Mouse (Mus musculus) limb, embryonic 11.5 days (tissue): ENCODE measurements around the gene Mxi1. TPM values are rescaled to one million over a fixed set of nuclear protein-coding genes. Genes with fewer than 3 reads are reported as not detected.
A peak's percentile ranks its signal among the peaks of the same experiment; 100 is the strongest.
"Not testable (repeated sequence)": the region's sequence is repeated elsewhere in the genome, so short reads cannot be mapped to it uniquely, and the experiment has no call there.

Experiments used
- ATAC-seq: fragments of 200-750 bp; cut with Nextera tagmentation; 2 replicates; pipeline ENCODE4 v1.8.0; 2017; ENCODE audit warnings: low read depth; ENCODE audit not compliant: insufficient number of reproducible peaks, low FRiP score, low TSS enrichment
- DNase-seq: peaks from one replicate; pipeline ENCODE4 v3.0.0-alpha.2; 2015; ENCODE audit warnings: low spot score
- H3K27ac ChIP-seq: fragments of 300-500 bp; sonication (generic); replicated peaks from 2 replicates; pipeline ENCODE4 v1.5.1; 2014; ENCODE audit warnings: low read depth, mild to moderate bottlenecking, low read length
- H3K27me3 ChIP-seq: fragments of 300-500 bp; sonication (generic); 2 replicates; pipeline ENCODE4 v1.6.1; 2014; ENCODE audit warnings: mild to moderate bottlenecking, low read length, mixed read lengths; ENCODE audit not compliant: control insufficient read depth, insufficient read depth
- H3K36me3 ChIP-seq: fragments of 300-500 bp; sonication (generic); 2 replicates; pipeline ENCODE4 v1.6.1; 2014; ENCODE audit warnings: mild to moderate bottlenecking, low read length, moderate library complexity, mixed read lengths; ENCODE audit not compliant: control insufficient read depth, insufficient read depth
- H3K4me1 ChIP-seq: fragments of 300-500 bp; sonication (generic); 2 replicates; pipeline ENCODE4 v1.6.1; 2014; ENCODE audit warnings: low read length, mixed read lengths; ENCODE audit not compliant: control insufficient read depth, insufficient read depth
- H3K4me2 ChIP-seq: fragments of 300-500 bp; sonication (generic); 2 replicates; pipeline ENCODE4 v1.6.1; 2014; ENCODE audit warnings: low read depth, mild to moderate bottlenecking, moderate library complexity; ENCODE audit not compliant: severe bottlenecking
- H3K4me3 ChIP-seq: fragments of 300-500 bp; sonication (generic); 2 replicates; pipeline ENCODE4 v1.5.1; 2014; ENCODE audit warnings: low read depth, low read length
- H3K9ac ChIP-seq: fragments of 300-500 bp; sonication (generic); 2 replicates; pipeline ENCODE4 v1.6.1; 2014; ENCODE audit warnings: mild to moderate bottlenecking, low read length
- H3K9me3 ChIP-seq: fragments of 300-500 bp; sonication (generic); 2 replicates; pipeline ENCODE4 v1.6.1; 2016; ENCODE audit warnings: low read length; ENCODE audit not compliant: control insufficient read depth
- WGBS: fragments of 180-500 bp; shearing (Covaris S2); extraction: QIAGEN DNeasy Blood & Tissue Kit; methylation state at CpG from one replicate; pipeline ENCODE4 v1.1.7; 2014; 5-methylcytosine and 5-hydroxymethylcytosine counted together
- polyA plus RNA-seq: library from polyadenylated mRNA; unstranded; fragments of >200 nt; fragmentation: Nextera tagmentation; extraction: Ambion mirVana; gene quantifications from 2 replicates; pipeline ENCODE4 v1.2.1, GENCODE M21; 2014

Mxi1 gene
- polyA plus RNA-seq, 1 experiment from 2014 or later, result 41.5 TPM

- Histone ChIP-seq H3K9ac (peak within 1 kb of the TSS; percentile 99), H3K9me3 (no peaks in the 10 kb centered on the region), H3K27me3 (no peaks in the 10 kb centered on the region), H3K4me1 (0 out of 2 replicates have a peak, but pooled peaks cover 2% of the 10 kb centered on the region), H3K36me3 (peaks cover 8% of the 10 kb centered on the region; the same call in 1 of the 2 replicates), H3K27ac (peak within 1 kb of the TSS; percentile 97), H3K4me3 (peak within 1 kb of the TSS; percentile 99), H3K4me2 (peak within 1 kb of the TSS; percentile 60)
- ATAC-seq (peak; percentile 98), DNase-seq (peak; percentile 100)
- under 1% methylated on average over 48 of the region's 48 CpGs for WGBS
Measured at GRCm38 (mm10) chr19:53390495-53391007, 80.2 kb downstream of the Mxi1 start, which contains the start of gene Smndc1. Gene Smndc1, minus strand, starts transcription at chr19:53390578.

DNA sequence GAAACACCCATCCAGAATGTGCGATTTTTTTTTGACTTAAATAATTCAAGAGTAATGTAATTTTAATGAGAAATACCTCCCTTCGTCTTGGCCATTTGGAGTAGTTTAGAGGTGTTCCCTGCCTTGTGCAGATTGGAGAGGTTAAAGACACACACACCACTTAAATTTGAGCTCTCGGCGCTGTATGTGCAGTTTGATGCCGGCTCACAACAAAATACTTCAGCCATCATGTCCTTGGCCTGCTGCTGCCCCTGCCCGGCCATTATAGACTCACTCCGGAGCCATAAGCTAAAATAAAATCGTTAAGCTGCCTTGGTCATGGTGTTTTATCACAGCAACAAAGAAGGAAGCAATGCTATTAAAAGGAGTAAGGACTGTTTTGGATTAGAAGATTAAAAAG, 81.1 kb downstream of the Mxi1 start:
- Histone ChIP-seq H3K4me3 (peak overlapping the region; percentile 99), H3K9me3 (no peaks in the 10 kb centered on the region), H3K36me3 (peaks cover 8% of the 10 kb centered on the region; the same call in 1 of the 2 replicates), H3K27me3 (no peaks in the 10 kb centered on the region), H3K4me1 (0 out of 2 replicates have a peak, but pooled peaks cover 2% of the 10 kb centered on the region), H3K4me2 (peak overlapping the region; percentile 60), H3K9ac (peak overlapping the region; percentile 84), H3K27ac (no peak overlapping the region; the same call in 1 of the 2 replicates)
- DNase-seq, result no peak
- 44% methylated on average over 8 of the region's 8 CpGs for WGBS
- no peak for ATAC-seq

GRCm38 (mm10) chr19:53391787-53392186, 81.5 kb downstream of the Mxi1 start:
- 92% methylated on average over 5 of the region's 5 CpGs for WGBS
- peaks cover 8% of the 10 kb centered on the region; the same call in 1 of the 2 replicates for H3K36me3 ChIP-seq
- H3K9me3 ChIP-seq, result no peaks in the 10 kb centered on the region
- H3K4me3 ChIP-seq, result no peak overlapping the region
- H3K27me3 ChIP-seq, result no peaks in the 10 kb centered on the region
- 0 out of 2 replicates have a peak, but pooled peaks cover 2% of the 10 kb centered on the region for H3K4me1 ChIP-seq
- no peak overlapping the region for H3K9ac ChIP-seq
- no peak overlapping the region for H3K27ac ChIP-seq
- H3K4me2 ChIP-seq, result peak overlapping the region; percentile 60
- ATAC-seq, result no peak
- DNase-seq, result no peak

GRCm38 (mm10) chr19:53392781-53393343, 82.5 kb downstream of the Mxi1 start:
- no peak for DNase-seq
- no peak overlapping the region for H3K4me3 ChIP-seq
- H3K4me1 ChIP-seq, result no peaks in the 10 kb centered on the region
- no peak overlapping the region for H3K4me2 ChIP-seq
- no peaks in the 10 kb centered on the region for H3K9me3 ChIP-seq
- WGBS, result 81% methylated on average over 8 of the region's 8 CpGs
- ATAC-seq, result no peak
- no peak overlapping the region for H3K27ac ChIP-seq
- peaks cover 2% of the 10 kb centered on the region; the same call in 1 of the 2 replicates for H3K36me3 ChIP-seq
- no peak overlapping the region for H3K9ac ChIP-seq
- H3K27me3 ChIP-seq, result no peaks in the 10 kb centered on the region

DNA sequence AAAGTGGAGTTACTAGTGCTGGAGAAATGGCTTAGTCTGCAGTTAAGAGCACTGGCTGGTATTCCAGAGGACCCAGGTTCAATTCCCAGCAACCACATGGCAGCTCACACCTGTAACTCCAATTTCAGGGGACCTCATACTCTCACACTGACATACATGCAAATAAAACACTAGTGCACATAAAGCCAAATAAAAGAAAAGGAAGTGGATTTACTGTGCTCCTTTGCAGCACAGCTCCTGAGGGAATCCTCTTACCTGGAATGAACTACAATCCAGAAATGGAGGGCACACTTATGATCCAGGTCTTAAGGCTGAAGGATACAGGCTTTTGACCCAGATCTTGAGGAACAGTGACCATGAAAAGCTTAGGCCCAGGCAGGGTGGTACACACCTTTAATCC, 83.3 kb downstream of the Mxi1 start:
- Histone ChIP-seq H3K9me3 (no peaks in the 10 kb centered on the region), H3K4me2 (no peak overlapping the region), H3K27ac (no peak overlapping the region), H3K4me3 (no peak overlapping the region), H3K4me1 (no peaks in the 10 kb centered on the region), H3K9ac (no peak overlapping the region), H3K27me3 (no peaks in the 10 kb centered on the region), H3K36me3 (no peaks in the 10 kb centered on the region)
- DNase-seq, result no peak
- no peak for ATAC-seq

- Histone ChIP-seq H3K36me3 (no peaks in the 10 kb centered on the region), H3K9ac (no peak overlapping the region), H3K4me2 (no peak overlapping the region), H3K27ac (no peak overlapping the region), H3K4me1 (no peaks in the 10 kb centered on the region), H3K27me3 (no peaks in the 10 kb centered on the region), H3K4me3 (no peak overlapping the region), H3K9me3 (no peaks in the 10 kb centered on the region)
- DNase-seq (no peak), ATAC-seq (no peak)
- WGBS, result 23% methylated on average over 7 of the region's 7 CpGs
Measured at GRCm38 (mm10) chr19:53394552-53394951, 84.2 kb downstream of the Mxi1 start.

- H3K36me3 ChIP-seq, H3K27me3 ChIP-seq, H3K27ac ChIP-seq, H3K9ac ChIP-seq, H3K4me1 ChIP-seq, H3K4me2 ChIP-seq, DNase-seq, H3K4me3 ChIP-seq, H3K9me3 ChIP-seq, ATAC-seq: not testable (repeated sequence)
- 70% methylated on average over 3 of the region's 3 CpGs for WGBS
Measured at GRCm38 (mm10) chr19:53394956-53395355, 84.6 kb downstream of the Mxi1 start.

DNA sequence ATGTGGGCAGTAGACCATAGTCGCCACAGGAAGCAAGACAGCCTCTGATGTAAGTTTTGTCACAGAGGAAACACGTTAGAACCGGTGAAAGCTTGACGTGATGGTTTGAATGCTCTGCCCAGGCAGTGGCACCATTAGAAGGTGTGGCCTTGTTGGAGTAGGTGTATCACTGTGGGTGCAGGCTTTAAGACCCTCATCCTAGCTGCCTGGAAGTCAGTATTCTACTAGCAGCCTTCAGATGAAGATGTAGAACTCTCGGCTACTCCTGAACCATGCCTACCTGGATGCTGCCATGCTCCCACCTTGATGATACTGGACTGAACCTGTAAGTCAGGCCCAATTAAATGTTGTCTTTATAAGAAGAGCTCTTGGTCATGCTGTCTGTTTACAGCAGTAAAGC, 85.5 kb downstream of the Mxi1 start:
- H3K4me3 ChIP-seq, H3K27ac ChIP-seq, H3K36me3 ChIP-seq, H3K4me2 ChIP-seq, DNase-seq, H3K9me3 ChIP-seq, ATAC-seq, H3K27me3 ChIP-seq, H3K4me1 ChIP-seq, H3K9ac ChIP-seq: not testable (repeated sequence)
- WGBS, result 58% methylated on average over 5 of the region's 5 CpGs
